Mouse (Mus musculus) olfactory bulb, adult 2 months (tissue): ENCODE measurements around the gene Nacc1.

Experiments
- CTCF ChIP-seq: fragments of 200-500 bp; IDR thresholded peaks from 2 replicates; pipeline ENCODE4 v1.5.1; 2012; ENCODE audit warnings: low read depth, mild to moderate bottlenecking, low read length, moderate library complexity; ENCODE audit not compliant: insufficient read depth
- POLR2A ChIP-seq: fragments of 200-500 bp; IDR thresholded peaks from 2 replicates; pipeline ENCODE4 v1.6.1; 2012; ENCODE audit warnings: mild to moderate bottlenecking, low read depth, low read length, moderate library complexity; ENCODE audit not compliant: insufficient read depth

DNA sequence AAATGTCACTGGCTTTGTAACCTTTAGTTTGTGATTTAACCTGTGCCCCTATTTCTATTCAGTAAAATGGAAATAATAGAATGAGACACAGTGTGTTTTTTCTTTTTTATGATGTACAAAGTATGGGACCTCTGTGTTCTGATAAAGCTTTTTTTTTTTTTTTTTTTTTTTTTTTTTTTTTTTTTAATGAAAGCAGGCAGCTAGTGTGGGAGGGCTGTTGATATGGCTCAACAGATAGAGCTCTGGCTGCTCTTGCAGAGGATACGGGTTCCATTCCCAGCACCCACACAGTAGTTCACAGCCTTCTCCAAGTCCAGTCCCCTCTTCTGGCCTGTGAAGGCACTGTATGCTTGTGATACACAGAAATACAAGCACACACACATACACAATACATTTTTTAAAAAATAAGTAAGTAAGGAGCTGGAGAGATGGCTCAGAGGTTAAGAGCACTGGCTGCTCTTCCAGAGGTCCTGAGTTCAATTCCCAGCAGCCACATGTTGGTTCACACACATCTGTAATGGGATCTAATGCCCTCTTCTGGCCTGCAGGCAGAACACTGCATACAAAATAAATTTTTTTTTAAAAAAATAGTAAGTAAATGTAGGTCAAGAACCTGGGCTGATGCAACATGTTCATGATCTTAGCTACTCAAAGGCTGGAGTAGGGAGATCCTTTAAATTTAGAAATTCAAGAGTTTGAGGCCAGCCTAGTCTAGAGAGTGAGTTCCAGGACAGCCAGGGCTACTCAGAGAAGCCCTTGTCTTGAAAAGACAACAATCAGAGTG, 45.9 kb downstream of the Nacc1 start:
- TF ChIP-seq POLR2A (no peak), CTCF (no peak)
